Mouse (Mus musculus) cerebellum, postnatal 25 days (tissue): ENCODE measurements around the gene Agr3.

ENCODE experiments used
- DNase-seq, 2 experiments: peaks; one replicate each; pipeline ENCODE4 v3.0.0; 2021; ENCODE audit warnings: mixed read lengths in 2 of 2

Gene Agr3

DNA sequence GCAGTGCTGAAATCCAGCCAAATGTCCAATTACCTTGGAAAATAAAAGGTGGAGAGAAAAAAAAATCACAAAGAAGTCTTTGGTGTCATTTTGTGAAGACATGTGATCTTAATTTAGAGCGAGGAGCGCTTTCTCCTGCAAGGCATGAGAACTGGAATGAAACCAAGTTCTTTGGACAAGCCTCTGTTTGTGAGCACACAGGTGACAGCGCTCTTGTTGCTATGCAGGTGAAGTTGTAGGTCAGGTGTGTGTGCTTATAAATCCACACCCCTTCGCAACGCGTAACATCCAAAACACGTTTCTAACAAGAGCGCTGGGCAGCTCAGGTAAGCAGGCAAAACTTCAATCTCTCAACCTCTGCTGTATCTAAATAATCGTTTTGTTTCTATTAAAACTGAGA, at the start of gene Agr3:
Agr3 (plus strand) TSS at position 219 of the 400 bp plus-strand sequence.
- no peak for DNase-seq

DNA sequence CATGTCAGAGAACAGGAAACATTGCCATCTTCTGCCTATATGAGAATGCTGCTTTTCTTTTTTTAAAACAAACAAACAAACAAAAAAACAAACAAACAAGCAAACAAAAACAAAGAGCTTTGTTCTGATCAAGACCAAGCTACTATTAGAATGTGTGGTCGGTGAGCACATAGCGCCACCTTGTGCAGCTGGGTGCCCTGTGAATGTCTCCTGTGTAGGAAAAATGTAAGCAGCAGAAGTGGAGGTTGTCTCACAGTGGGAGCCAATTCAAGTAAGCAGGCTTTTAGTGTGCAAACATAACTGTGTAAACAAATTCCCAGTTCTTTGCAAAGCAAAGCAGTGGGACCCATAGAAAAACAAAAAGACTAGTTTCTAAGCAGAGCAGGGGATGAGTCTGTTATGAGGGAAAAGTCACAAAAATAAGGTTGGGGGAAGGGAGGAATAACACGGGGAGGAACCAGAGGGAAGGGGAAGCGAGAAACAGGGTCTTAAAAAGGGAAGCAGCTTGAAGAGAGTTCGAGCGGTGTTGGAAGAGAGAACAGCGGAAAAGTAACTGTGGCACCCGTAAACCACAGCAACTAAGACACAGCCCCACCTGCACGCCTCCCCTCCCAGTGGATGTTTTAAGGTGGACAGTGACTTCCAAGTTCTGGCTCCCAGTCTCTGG, 40.4 kb upstream of the Agr3 start:
- no peak for DNase-seq

DNA sequence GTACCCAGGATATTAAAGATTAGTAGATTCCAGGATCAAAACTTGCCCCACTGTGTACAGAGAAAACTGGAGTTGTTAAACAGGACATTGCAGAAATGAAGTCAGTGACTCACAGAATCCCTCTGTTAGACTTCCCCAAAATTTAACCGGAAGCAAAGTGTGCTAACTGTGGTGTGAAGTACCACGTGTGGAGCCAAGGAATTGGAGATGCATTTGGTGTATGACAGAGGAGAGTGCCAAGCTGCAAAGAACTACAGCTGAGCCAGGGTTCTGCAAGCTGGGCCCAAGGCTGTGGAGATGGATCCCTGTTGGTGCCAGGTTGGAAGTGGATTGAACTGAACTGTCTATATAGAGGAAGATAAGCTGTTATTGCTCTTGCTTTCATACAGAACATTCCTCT, 36.0 kb upstream of the Agr3 start:
- DNase-seq = no peak

DNA sequence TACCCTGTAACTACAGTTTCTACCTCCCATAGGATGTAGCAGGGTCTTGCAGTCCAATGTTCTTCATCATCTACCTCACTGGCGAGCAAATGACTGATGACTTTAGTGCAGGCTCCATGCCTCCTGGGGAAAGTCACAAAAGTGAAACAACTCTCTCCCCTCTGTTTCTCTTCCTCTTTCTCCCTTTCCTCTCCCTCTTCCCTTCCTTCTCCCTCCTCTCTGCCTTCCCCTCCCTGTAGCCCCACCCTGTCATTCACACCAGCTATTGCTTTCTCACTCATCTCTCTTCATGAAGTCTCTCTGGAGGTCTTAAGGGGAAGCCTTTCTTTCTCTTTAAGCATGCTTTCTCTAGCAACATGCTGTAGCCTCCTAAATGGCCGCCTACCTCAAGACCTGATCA, 34.7 kb upstream of the Agr3 start:
- DNase-seq = no peak

DNA sequence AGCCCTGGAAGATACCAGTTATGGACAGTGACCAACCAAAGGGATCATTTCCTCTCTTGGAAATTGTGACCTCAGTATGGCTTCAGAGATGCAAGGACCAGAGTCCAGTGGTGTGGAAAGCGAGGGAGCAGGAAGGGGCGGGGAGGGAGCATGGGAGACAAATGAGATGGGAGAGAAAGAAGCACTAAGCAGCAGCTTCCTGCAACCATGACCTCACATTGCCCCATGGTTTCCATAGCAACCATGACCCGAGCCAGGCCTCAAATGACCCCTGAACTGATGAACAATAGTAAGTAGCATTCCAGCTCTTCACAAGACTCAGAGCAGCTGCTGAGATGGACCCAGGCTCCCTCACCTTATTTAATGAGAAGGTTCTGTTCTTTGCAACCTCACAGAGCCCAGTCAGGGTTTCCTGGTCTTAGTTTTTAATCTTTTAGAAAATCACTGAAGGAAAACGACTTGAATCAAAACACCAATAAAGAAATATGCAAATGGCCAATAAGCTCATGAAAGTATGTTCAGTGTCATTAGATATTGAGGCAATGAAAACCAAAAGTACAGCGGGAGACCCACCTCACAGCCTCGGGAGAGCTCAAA, 31.0 kb upstream of the Agr3 start:
- no peak for DNase-seq

DNA sequence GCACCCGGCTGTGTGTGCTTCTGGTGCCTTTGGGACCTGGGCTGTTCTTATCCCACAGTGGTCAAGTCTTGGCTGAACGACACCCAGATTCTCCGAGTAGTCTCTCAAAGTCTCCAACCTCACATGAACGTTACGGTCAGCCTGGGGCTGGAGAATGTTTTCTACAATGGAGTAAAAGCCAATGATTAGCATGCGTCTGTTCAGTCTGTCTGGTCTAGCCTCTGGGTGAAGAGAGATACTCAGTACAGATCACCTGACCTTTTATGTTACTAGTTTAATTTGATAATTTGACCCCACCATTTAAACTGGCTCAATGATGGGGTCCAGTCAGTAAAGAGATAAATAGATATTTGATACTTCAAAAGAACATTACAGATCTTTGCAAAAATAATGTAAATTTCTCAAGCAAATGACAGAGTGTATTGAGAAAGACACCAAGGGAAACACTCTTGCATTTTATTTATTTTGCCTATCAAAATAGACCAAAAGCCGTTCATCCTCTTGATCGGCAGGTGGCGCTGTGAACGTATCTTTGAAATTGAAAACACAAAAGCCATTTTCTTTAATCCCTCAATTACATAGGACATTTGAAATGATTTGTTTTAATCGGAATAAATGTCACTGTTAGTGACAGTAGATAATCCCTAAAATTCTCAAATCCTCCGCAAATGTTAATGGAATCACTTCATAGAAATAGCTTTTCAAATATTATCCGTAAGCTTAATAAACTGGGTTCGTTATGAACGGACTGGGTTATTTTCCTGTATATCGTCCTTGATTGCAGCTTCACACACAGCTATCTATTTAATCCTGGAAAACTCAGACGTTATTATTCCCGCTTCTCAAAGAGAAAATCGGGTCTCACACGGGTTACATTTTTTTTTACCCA, 29.3 kb upstream of the Agr3 start:
- DNase-seq = peak; percentile 57 to 79

DNA sequence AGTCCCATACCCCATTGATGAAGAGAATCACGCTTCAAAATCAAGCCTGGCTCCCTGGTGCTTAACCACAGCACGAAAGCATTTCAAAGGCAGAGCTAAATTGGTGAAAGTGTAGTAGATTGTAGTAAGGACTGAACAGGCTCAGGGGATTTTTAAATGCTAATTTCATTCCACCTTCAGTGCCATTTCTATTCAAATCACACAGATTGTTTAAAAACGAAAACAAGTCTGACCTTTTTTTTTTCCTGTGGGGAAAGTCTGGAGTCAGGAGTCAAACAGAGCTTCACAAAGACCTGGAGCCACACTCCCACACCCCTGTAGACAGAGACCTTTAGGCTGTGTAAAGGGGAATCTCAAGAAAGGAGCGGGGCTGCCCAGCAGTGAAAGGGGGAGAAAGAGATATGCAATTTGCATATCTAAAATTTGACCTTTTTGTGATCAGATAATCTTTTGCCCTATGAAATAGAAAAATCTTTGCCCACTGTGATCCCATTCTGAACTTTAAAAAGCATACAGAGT, 28.6 kb upstream of the Agr3 start:
- DNase-seq = peak in 1 of 2 experiments; percentile 11

DNA sequence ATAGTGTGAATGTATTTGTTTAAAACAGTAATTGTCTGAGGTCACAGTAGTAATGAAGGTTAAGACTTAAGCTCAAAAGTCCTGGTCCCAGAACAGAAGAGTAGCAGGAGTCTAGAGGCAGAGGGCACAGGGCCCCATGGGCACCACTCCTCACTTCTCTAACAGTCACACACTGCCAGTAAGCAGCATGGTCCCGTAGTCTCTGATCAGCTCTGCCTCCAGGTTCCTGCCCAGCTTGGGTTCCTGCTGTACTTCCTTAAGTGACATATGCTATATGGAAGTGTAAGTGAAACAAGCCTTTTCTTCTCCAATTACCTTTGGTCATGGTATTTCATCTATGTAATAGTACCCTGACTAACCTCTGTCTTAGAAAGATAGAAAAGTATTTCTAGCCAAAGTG, 14.8 kb upstream of the Agr3 start:
- DNase-seq = no peak

DNA sequence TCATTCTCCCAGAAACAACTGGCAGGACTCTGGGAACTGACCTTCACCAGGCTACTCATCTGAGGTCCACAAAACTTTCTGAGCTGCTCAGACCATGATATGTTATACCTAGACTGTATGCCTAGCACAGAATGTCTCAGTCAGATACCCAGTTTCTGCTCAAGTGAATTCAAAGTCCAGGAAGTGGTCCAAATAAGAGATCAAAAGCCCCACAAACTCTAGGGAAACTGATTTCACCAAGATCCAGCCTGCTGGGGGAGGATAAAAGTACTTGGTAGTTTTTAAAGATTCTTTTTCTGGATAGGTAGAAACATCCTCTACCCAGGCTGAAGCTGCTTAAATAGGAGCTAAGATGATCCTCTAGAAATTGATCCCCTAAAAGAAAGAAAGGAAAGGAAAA, 9.6 kb upstream of the Agr3 start:
- no peak for DNase-seq

DNA sequence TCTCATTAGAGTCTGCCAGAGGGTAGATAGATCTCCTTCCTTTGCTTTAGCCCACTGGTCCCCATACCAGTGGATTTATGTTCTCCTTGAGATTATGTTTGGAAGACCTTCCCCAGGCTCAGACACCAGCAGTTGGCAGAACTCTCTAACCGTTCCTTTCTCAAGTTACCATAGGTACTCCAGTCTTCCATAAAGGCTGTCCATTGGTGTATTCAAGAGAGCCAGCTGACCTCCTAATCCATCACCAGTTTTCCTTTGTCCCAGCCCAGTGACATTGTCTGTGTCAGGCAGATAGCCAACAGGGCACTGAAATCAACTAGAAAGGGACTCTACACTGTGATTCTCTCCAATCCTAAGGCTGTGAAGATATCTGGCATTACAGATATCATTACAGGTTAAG, 9.0 kb upstream of the Agr3 start:
- no peak for DNase-seq

DNA sequence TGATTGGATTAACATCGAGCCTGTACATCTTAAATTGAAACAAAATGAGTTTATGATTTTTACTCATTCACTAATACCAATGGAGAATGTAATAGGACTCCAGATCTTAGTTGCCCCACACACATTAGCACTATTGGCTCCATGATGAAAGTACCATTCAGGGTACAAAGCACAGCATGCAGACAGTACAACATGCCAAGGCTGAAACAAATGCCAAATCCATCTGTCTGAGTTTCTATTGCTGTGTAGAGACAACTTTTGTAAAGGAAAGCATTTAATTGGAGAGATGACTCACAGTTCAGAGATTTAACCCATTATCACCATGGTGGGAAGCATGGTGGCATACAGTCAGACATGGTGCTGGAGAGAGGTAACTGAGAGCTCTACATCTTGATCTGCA, 7.4 kb upstream of the Agr3 start:
- no peak for DNase-seq

DNA sequence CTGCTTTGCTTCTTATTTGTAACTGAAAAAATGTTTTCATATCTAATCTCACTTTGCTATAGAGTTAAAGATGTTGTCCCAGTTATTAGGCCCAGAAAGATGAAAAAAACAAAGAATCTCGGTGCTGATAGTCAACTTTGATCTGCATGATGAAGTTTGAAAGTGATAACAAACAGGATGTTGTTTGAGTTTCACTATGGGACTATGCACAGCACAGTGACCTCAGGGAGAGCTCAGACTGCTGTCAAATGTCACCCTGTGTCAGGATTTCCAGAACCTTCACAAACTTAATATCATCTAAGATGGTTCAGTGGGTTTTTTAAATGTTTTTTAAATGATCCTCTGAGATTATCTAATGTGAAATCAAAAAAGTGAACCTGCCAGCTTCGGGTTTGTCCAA, 2.4 kb downstream of the Agr3 start:
- DNase-seq = no peak

DNA sequence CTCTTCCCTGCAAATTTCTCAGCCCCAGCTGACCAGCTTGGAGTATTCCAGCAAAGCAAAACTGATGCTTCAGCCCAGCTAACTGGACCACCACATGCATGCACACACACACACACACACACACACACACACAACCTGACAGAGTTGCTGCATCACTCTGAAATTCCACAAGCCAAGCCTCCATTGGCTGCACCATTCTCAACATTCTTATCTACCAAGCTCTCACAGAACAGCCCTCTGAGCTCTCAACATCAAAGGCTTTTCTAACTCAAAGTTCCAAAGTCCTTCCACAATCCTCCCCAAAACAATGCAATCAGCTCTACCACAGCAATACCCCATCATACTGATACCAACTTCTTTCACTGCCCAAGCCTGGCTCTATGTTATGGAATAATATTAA, 7.4 kb downstream of the Agr3 start:
- no peak for DNase-seq

DNA sequence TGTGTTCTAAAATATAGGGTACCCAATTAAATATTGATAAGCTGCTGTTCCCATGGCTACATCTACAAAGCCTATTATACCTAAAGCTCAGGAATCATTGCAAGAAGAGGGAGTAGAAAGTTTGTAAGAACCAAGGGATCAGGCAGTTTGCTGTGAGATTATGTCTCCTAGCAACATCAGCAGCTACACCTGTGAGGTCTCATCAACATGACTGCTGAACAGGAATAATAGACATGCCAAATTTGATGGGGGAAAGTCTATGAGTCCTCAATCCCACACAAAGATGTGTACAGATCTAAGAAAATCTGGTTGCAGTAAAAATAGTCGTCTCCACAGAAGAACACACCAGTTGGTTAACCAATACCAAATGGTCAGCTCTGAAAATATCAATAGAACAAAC, 26.3 kb downstream of the Agr3 start:
- DNase-seq = no peak

DNA sequence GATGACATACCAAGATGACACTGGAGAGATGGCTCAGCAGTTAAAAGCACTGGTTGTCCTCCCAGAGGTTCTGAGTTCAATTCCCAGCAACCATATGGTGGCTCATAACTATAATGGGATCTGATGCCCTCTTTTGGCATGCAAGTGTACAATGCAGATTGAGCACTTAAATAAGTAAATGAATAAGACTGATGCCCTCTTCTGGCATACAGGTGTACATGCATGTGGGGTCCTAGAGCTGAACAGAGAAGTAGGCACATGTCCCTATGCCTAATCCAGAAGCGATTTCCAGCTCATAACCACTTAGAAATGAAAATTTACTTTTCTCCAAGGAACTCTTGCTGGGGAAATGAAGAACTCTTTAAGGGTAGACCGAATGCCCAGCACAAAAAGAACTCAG, 31.8 kb downstream of the Agr3 start:
- DNase-seq = no peak

DNA sequence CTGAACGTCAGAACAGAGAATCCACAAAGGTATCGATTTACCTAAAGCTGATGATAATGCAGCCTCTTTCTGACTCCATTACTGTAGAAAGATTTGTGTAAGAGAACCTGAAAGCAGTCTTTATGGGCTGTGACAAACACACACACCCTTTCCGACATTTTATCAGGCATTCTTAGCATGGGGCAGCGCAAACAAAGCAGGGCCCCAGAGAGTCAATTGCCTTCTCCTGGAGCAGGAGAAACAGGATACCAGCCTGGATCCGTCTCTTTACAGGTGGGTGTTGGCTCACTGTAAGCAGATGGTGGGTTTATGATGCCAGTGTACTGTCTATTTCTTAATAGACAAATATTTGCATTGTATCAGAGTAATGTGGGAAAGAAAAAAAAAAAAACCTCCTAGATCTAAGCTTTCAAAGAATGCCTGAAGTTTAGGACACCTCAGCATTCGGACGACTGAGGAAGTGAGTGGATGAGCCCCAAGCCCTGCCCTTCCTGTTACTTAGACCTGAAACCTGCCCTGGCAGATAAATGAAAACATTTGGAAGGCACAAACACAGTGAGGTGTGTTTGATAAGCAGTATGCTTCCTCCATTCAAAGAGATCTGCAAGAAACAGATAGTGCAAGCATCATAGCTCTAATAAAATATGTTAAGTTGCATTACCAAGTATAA, 40.8 kb downstream of the Agr3 start:
- DNase-seq = no peak

DNA sequence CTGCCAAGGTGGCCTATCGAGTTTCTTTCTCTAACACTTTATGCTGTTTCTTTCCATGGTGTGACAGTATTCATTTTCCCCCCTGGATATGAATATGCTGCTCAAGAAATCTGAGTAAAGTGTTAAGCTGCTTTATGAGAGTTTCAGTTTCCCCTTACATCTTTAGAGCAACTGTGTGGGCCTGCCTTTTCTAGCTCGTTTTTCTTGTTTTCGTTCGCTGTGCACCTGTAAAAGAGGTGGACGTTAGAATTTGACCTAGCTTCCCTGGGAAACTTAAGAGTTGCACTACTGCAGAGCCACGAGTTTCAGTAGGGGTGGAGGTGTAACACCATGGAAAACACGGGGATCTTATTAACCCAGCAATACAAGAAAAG, 41.3 kb downstream of the Agr3 start:
- no peak for DNase-seq

DNA sequence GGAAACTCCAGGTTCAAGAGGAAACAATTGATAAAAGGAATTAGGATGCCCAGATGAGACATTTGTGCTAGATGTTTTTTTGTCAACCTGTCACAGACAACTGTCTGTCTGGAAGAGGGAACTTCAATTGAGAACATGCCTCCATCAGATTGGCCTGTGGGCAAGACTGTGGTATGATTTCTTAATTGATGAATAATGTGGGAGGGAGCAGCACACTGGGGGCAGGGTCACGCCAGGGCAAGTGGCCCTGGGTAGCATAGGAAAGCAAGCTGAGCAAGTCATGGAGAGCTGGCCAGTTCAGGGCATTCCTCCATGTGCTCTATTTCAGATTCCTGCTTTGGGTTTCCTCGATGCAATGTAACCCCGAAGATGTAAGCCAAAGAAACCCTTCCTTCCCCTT, 50.5 kb downstream of the Agr3 start:
- DNase-seq = no peak

DNA sequence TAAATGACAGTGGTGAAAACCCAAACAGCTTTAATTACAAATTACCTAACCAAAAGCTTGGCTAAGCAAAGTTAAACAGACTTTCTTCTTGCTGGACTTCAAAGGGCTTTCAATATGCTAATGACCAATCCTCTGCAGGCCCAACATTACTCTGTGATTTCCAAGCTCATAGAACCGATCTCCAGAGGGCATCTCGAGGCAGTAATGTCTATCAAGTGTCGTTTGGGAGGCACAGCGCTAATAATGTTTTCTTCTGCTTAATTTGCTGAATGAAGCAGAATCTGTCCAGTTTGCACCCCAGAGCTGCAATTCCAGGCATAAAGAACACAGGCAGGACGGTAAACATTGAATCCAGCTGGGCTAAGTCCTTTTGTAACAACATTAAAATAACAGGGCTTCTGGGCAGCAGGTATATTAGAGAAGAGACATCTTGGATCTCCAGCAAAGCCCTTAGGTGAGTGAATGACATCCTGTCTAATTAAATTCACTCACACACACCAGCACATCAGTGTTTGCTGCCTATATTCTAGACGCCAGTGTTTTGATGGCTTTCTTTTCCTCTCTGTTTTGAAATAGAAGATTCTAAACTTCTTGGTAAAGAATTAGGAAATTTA, 52.3 kb downstream of the Agr3 start:
- no peak for DNase-seq

DNA sequence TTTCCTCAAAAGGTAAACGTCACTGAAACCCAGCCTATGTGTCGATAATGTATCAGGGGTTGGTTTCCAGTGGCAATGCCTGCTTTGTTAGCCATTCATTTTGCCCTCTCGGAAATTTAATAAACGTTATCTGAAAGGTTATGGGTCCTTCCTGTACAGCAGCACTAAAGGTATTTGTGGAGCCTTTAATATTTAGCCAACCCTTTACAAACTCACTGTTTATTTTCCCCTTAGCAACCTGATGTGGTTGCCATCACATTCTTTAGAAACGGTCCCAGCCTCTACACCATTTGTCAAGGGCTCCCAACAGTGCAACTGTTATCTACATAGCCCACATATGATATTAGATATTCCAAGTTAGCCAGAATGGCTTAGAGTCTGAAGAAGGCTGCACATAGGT, 54.2 kb downstream of the Agr3 start:
- DNase-seq = no peak

DNA sequence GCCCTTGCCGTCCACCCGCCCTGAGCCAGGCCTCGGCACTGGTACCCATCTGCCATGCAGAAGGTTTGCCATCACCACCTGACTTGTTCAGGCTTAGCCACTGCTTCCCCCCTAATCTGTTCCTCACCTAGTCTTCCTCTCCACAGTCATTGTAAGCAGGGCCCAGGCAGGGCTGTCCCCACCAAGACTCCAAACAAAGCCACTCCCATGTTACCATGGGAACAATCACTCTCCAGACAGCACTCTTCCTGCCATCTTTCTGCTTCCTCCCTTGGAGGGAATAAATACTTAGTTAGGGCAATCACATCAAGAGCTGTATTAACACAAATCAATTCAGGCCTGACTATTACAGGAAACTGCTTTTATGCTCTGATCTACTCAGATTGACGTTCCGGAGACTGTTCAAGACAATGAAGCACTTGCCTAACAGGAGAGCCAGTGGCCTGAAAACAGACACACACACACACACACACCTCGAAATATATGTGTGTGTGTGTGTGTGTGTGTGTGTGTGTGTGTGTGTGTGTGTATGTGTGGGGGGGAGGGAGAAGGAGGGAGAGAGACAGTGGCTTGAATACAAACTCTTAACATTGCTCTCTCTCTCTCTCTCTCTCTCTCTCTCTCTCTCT, 56.4 kb downstream of the Agr3 start:
- no peak for DNase-seq

DNA sequence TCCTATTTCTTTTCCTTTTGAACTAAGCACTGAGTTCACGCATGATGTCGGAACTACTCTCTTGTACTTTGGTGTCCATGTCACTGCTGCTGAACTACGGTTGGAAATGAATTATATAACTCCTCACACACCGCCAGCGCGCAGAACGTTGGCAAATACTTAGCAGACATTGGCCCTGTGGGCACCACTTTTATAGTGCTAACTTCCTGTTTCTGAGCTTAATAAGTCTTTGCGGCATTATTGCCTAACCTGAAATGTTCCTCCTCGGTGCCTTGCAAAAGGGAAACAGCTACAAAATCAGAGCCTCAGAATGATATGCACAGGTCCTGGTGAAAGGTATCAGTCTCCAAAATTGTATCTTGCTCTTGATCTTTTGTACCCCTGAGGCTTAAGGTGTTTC, 58.1 kb downstream of the Agr3 start:
- no peak for DNase-seq
